Mouse (Mus musculus) thymus, adult 2 months (tissue): Measurements from ENCODE around the gene Btnl2. TPM values are rescaled to one million over a fixed set of nuclear protein-coding genes. Genes with fewer than 3 reads are reported as not detected.
"Not testable (repeated sequence)": the region's sequence is repeated elsewhere in the genome, so short reads cannot be mapped to it uniquely, and the experiment has no call there.

Experiments
- DNase-seq: peaks from one replicate; pipeline ENCODE4 v3.0.0; 2021
- H3K27ac ChIP-seq: fragments of 200-500 bp; 2 replicates; pipeline ENCODE4 v1.5.1; 2012; ENCODE audit warnings: low read length, control low read depth; ENCODE audit not compliant: control insufficient read depth, insufficient read depth
- H3K27me3 ChIP-seq: fragments of 200-500 bp; 2 replicates; pipeline ENCODE4 v1.6.1; 2012; ENCODE audit warnings: mild to moderate bottlenecking, low read length, moderate library complexity, mixed read lengths; ENCODE audit not compliant: control insufficient read depth, insufficient read depth
- H3K36me3 ChIP-seq: fragments of 200-500 bp; 2 replicates; pipeline ENCODE4 v1.6.1; 2012; ENCODE audit warnings: mild to moderate bottlenecking, low read length, moderate library complexity; ENCODE audit not compliant: control insufficient read depth, insufficient read depth
- H3K4me1 ChIP-seq: fragments of 200-500 bp; replicated peaks from 2 replicates; pipeline ENCODE4 v1.6.1; 2012; ENCODE audit warnings: low read length; ENCODE audit not compliant: control insufficient read depth, insufficient read depth
- H3K4me3 ChIP-seq: fragments of 200-500 bp; 2 replicates; pipeline ENCODE4 v1.5.1; 2012; ENCODE audit warnings: mild to moderate bottlenecking, low read length, control low read depth, moderate library complexity; ENCODE audit not compliant: control insufficient read depth, insufficient read depth
- CTCF ChIP-seq: fragments of 200-500 bp; IDR thresholded peaks from 2 replicates; pipeline ENCODE4 v1.5.1; 2012; ENCODE audit warnings: mild to moderate bottlenecking, control low read depth, low read length, moderate library complexity, borderline replicate concordance; ENCODE audit not compliant: control insufficient read depth, poor library complexity, insufficient read depth; ENCODE audit errors: extremely low read depth
- POLR2A ChIP-seq: fragments of 200-500 bp; IDR thresholded peaks from 2 replicates; pipeline ENCODE4 v1.6.1; 2012; ENCODE audit warnings: mild to moderate bottlenecking, low read length, control low read depth, moderate library complexity; ENCODE audit not compliant: control insufficient read depth, poor library complexity, insufficient read depth; ENCODE audit errors: extremely low read depth
- WGBS: fragments of 180-500 bp; shearing (Covaris S2); methylation state at CpG from one replicate; pipeline ENCODE4 v1.1.7; 2018; 5-methylcytosine and 5-hydroxymethylcytosine counted together
- polyA plus RNA-seq: library from polyadenylated mRNA; depleted of rRNA; stranded (reverse); fragments of >200 nt; gene quantifications from 2 replicates; pipeline ENCODE4 v1.2.3, GENCODE M21; 2012; rRNA removed

The Btnl2 gene
- polyA plus RNA-seq = 1.3 and 1.4 TPM in 2 replicates

DNA sequence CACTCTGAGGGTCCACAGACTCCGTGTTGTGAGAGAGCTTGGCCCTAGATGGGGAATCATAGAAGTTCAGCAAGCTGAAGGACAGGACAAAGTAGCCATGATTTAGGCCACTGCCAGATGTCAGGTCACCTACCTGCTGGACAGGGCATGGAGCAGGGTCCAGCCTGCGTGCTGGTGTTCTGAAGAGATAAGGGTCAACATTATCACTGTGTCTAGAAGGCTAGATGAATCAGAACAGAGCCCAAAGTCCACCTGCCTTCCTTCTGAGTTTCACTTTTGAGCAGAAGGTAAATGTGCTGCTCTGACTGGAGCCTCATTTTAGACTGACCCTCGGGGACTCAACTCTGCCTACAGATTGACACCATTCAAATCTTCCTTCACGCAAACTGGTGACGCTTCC, at the start of gene Btnl2:
Btnl2 (plus strand) TSS at position 284 of the 400 bp plus-strand sequence.
- H3K4me3 ChIP-seq = no peak within 1 kb of the TSS
- H3K36me3 ChIP-seq = no peaks in the 10 kb centered on the region
- 87% methylated on average over 5 of the region's 5 CpGs for WGBS
- no peaks in the 10 kb centered on the region for H3K27me3 ChIP-seq
- no peak for DNase-seq
- TF ChIP-seq POLR2A = no peak
- no peak for TF ChIP-seq CTCF
- peaks cover 8% of the 10 kb centered on the region for H3K4me1 ChIP-seq
- no peak within 1 kb of the TSS for H3K27ac ChIP-seq

DNA sequence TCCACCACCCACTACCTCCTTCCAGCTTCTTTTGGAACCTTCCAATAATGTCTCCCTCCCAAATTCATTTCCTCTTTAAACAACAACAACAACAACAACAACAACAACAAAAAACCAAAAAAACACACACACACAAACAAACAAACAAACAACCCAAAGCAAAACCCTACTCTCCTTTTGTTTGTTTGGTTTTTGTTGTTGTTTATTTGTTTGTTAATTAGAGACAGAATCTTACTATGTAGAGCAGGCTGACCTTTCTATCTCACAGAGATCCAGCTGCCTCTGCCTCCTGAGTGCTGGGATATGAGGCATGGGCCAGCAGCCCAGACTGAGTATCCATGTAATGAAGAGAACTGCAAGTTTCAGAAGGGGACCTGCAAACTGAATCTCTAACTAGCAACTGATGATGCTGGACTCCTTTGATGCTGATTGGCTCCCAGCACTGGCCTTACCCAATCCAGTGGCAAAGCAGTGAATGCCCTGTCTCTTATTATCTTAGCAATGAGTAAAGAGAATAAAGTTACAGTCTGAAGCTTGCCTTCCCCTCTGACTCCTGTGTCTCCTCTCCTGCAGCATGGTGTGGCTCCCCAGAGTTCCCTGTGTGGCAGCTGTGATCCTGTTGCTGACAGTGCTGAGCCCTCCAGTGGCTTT, 49.1 kb upstream of the Btnl2 start, which contains the start of gene H2-Eb1:
H2-Eb1 (plus strand) TSS at position 488 of the 651 bp plus-strand sequence.
- Histone ChIP-seq H3K27me3 (no peaks in the 10 kb centered on the region), H3K36me3 (no peaks in the 10 kb centered on the region), H3K4me1 (peaks cover 11% of the 10 kb centered on the region), H3K4me3 (peak within 1 kb of the TSS; percentile 26), H3K27ac (peak within 1 kb of the TSS; percentile 75)
- DNase-seq = peak; percentile 88
- TF ChIP-seq CTCF = no peak

DNA sequence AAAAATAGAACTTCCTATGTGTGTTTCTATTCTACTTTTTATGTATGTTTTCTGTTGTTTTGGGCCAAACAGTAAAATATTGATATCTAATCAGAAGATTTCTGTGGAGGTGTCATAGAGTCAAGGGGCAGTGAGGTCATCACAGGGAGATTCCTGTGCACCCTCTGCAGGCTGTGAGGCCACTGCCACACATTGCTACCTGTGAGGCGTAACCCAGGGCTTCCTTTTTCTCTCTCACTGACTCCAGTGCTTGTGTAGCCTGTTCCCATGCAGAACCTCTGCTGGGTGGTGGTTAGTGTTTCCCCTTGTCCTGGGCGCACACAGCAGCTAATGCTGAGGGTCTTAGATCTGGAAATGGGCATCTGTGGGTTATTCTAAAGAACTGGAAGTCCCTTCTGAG, 48.2 kb upstream of the Btnl2 start:
- no peak for DNase-seq
- H3K36me3 ChIP-seq = no peaks in the 10 kb centered on the region
- 89% methylated on average over 2 of the region's 2 CpGs for WGBS
- H3K27me3 ChIP-seq = no peaks in the 10 kb centered on the region
- TF ChIP-seq CTCF (no peak), POLR2A (no peak)
- H3K4me1 ChIP-seq = peaks cover 11% of the 10 kb centered on the region
- H3K4me3 ChIP-seq = peak overlapping the region; percentile 23; the same call in 1 of the 2 replicates
- peak overlapping the region; percentile 33; the same call in 1 of the 2 replicates for H3K27ac ChIP-seq

DNA sequence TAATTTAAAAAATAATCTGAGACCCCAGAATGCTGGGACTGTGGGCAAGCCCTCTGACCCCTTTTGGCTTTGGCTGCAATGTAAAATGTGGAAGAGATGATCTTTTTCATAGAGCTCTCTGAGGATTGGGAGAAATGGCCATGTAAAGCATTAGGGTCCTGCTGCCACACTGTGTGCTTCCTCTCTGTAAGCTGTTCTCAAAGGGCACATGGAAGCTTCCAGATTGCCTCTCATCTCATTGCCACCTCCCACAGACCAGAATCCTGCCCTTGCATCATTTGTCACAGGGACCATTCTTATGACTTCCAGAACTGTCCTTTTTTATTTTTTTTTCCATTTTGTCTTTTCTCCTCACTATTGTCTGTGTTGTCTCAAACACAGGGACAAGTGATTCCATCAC, 47.4 kb upstream of the Btnl2 start:
- DNase-seq = no peak
- H3K4me1 ChIP-seq = peaks cover 14% of the 10 kb centered on the region
- no peak overlapping the region; the same call in 1 of the 2 replicates for H3K27ac ChIP-seq
- H3K36me3 ChIP-seq = no peaks in the 10 kb centered on the region
- H3K27me3 ChIP-seq = no peaks in the 10 kb centered on the region
- TF ChIP-seq POLR2A (no peak), CTCF (no peak)
- no peak overlapping the region for H3K4me3 ChIP-seq

DNA sequence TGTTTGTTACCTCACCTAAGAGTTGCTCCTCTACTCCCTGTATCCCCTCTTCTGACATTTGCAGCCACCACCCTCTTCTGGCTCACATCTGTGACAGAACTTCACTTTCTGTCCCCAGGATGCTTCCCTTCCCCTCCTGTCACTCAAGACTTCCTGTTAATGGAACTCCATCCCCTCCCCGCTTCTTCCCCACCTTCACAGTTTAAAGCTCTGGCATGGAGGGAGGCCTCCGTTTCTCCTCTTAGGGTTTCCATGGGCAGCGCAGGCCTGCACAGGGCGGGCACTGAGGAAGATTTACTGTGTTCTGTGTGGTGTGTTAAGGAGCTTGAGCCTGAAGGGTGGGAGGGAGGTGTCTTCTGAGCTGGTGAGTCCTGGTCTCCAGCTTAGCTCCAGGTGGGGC, 46.5 kb upstream of the Btnl2 start:
- Histone ChIP-seq H3K4me3 (0 out of 2 replicates have a peak overlapping the region, but pooled peaks have one; percentile 11), H3K36me3 (no peaks in the 10 kb centered on the region), H3K4me1 (peaks cover 15% of the 10 kb centered on the region), H3K27me3 (no peaks in the 10 kb centered on the region), H3K27ac (no peak overlapping the region)
- 87% methylated on average over 4 of the region's 4 CpGs for WGBS
- DNase-seq = no peak
- TF ChIP-seq POLR2A = no peak
- no peak for TF ChIP-seq CTCF

DNA sequence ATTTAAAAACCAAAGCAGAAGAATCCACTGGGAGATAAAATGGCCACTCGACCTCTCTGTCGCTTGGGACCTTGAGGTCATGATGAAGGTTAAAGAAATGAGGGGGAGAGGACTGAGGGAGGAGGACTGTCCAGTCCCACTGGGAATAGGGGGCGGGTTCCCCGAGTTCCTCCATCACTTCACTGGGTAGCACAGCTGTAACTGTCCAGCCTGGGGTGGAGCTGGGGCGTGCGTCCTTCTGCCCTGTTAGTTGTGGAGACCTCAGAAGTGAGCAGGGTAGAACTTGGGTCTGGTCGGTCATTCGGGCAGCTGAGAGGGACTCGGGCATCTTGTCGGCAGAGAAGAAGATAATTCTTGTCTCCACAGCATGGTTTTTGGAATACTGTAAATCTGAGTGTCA, 45.4 kb upstream of the Btnl2 start:
- Histone ChIP-seq H3K4me3 (peak overlapping the region; percentile 87), H3K27ac (no peak overlapping the region), H3K36me3 (no peaks in the 10 kb centered on the region), H3K27me3 (no peaks in the 10 kb centered on the region), H3K4me1 (peaks cover 15% of the 10 kb centered on the region)
- DNase-seq = no peak
- WGBS = 48% methylated on average over 10 of the region's 10 CpGs
- no peak for TF ChIP-seq POLR2A
- TF ChIP-seq CTCF = no peak

DNA sequence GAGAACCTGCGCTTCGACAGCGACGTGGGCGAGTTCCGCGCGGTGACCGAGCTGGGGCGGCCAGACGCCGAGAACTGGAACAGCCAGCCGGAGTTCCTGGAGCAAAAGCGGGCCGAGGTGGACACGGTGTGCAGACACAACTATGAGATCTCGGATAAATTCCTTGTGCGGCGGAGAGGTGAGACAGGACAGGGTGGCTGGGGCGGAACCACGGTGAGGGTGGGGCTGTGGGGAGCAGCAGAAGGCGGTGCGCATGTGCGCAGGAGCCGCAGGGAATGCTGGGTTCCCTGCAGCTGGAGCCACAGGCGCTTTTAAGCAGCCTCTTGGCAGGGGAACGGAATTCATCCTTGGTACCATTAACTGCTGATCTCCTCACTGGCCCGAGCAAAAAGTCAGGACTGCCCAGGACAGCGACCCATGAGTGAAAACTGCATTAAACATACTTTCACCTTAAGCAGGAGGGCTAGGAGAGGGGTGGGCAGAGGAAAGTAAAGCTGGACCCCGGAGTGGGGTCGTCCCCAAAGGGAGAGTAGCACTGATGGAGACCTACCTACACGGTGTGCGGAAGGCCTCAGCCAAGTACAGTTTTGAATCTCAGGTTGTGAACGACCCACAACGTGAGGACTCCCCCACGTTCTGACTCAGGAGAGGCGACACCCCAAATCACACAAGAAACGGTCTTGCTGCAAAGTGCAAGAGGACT, 44.8 kb upstream of the Btnl2 start:
- peak overlapping the region; percentile 87 for H3K4me3 ChIP-seq
- TF ChIP-seq CTCF = no peak
- TF ChIP-seq POLR2A = no peak
- WGBS = 38% methylated on average over 38 of the region's 38 CpGs
- H3K36me3 ChIP-seq = no peaks in the 10 kb centered on the region
- peaks cover 12% of the 10 kb centered on the region for H3K4me1 ChIP-seq
- peak; percentile 73 for DNase-seq
- H3K27ac ChIP-seq = no peak overlapping the region
- no peaks in the 10 kb centered on the region for H3K27me3 ChIP-seq

DNA sequence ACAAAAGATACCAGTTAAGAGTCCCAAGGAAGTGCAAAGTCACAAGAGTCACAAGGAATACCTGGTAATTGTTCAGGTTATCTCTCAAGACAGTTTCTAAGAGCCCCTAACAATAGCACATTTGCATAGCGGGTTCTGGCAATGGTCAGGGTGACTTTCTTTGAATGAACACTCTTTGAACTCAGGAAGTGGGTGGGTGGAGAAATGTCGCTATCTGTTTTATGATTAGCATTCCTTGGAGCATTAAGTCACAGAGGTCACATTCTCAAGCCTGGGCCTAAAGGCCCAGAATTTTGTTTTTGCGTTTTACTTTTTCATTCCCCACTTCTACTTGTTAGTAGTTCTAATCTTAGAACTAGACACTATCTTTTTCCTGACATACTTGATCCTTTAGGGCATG, 44.1 kb upstream of the Btnl2 start:
- peaks cover 12% of the 10 kb centered on the region for H3K4me1 ChIP-seq
- not testable (repeated sequence) for H3K36me3 ChIP-seq, H3K4me3 ChIP-seq, DNase-seq, H3K27me3 ChIP-seq, H3K27ac ChIP-seq
- 74% methylated on average over 3 of the region's 3 CpGs for WGBS
